Mouse (Mus musculus): Measurements from ENCODE around the gene Nkx2-5.

Nkx2-5 gene

GRCm38 (mm10) chr17:26835956-26836355 is 8.9 kb downstream of the Nkx2-5 start:
- no peak for DNase-seq

GRCm38 (mm10) chr17:26834966-26835755 is 9.6 kb downstream of the Nkx2-5 start:
- DNase-seq = no peak

- DNase-seq = no peak
Measured at GRCm38 (mm10) chr17:26834302-26834965, 10.4 kb downstream of the Nkx2-5 start.

- DNase-seq = no peak
Measured at GRCm38 (mm10) chr17:26833806-26834205, 11.0 kb downstream of the Nkx2-5 start.

GRCm38 (mm10) chr17:26826131-26826530 is 18.7 kb downstream of the Nkx2-5 start:
- DNase-seq = no peak

GRCm38 (mm10) chr17:26817776-26818175 is 27.0 kb downstream of the Nkx2-5 start:
- no peak for DNase-seq

- DNase-seq = no peak
Measured at GRCm38 (mm10) chr17:26816810-26817209, 28.0 kb downstream of the Nkx2-5 start.

- no peak for DNase-seq
Measured at GRCm38 (mm10) chr17:26813497-26813896, 31.3 kb downstream of the Nkx2-5 start.

- no peak for DNase-seq
Measured at GRCm38 (mm10) chr17:26812607-26813006, 32.2 kb downstream of the Nkx2-5 start.

GRCm38 (mm10) chr17:26802886-26803285 is 41.9 kb downstream of the Nkx2-5 start:
- DNase-seq = no peak

- no peak for DNase-seq
Measured at GRCm38 (mm10) chr17:26797379-26798128, 47.3 kb downstream of the Nkx2-5 start.

GRCm38 (mm10) chr17:26795386-26795785 is 49.4 kb downstream of the Nkx2-5 start:
- DNase-seq = no peak

GRCm38 (mm10) chr17:26794744-26795143 is 50.1 kb downstream of the Nkx2-5 start:
- DNase-seq = peak; percentile 37 to 66

GRCm38 (mm10) chr17:26793068-26793765 is 51.6 kb downstream of the Nkx2-5 start:
- no peak for DNase-seq

- DNase-seq = no peak
Measured at GRCm38 (mm10) chr17:26792096-26792495, 52.7 kb downstream of the Nkx2-5 start.

- DNase-seq = no peak
Measured at GRCm38 (mm10) chr17:26791580-26791979, 53.2 kb downstream of the Nkx2-5 start.

GRCm38 (mm10) chr17:26790269-26791214 is 54.3 kb downstream of the Nkx2-5 start:
- DNase-seq = peak; percentile 58 to 60

- peak; percentile 24 to 34 for DNase-seq
Measured at GRCm38 (mm10) chr17:26789460-26790268, 55.1 kb downstream of the Nkx2-5 start.

- DNase-seq = no peak
Measured at GRCm38 (mm10) chr17:26788986-26789385, 55.8 kb downstream of the Nkx2-5 start.

Measured in spleen, adult 18-20 months (tissue).